Mouse (Mus musculus) testis, adult 2 months (tissue): ENCODE results near the gene Tmem202.
A peak's percentile ranks its signal among the peaks of the same experiment; 100 is the strongest.

Experiments
- CTCF ChIP-seq: fragments of 200-500 bp; IDR thresholded peaks from 2 replicates; pipeline ENCODE4 v1.5.1; 2012; ENCODE audit warnings: low read depth, mild to moderate bottlenecking, inconsistent platforms, low read length, moderate library complexity; ENCODE audit not compliant: control insufficient read depth, insufficient read depth, insufficient replicate concordance
- POLR2A ChIP-seq: fragments of 200-500 bp; IDR thresholded peaks from 2 replicates; pipeline ENCODE4 v1.6.1; 2012; ENCODE audit warnings: low read depth, mild to moderate bottlenecking, inconsistent platforms, low read length, moderate library complexity; ENCODE audit not compliant: control insufficient read depth

GRCm38 (mm10) chr9:59482419-59482818, 57.2 kb downstream of the Tmem202 start:
- TF ChIP-seq POLR2A (no peak), CTCF (peak; percentile 8; the same call in 1 of the 2 replicates)
